Mouse (Mus musculus): ENCODE results near the gene Sema6d. TPM values are rescaled to one million over a fixed set of nuclear protein-coding genes. Genes with fewer than 3 reads are reported as not detected.

Gene Sema6d
- polyA plus RNA-seq, 1 experiment from 2014 or later: 22.1 TPM

GRCm38 (mm10) chr2:124660686-124661085 lies 570.9 kb downstream of the Sema6d start:
- Histone ChIP-seq H3K4me1 (replicated peaks) (no peaks in the 10 kb centered on the region), H3K27me3 (no peaks in the 10 kb centered on the region), H3K36me3 (peaks cover 41% of the 10 kb centered on the region), H3K9ac (replicated peaks) (no peak overlapping the region), H3K4me2 (replicated peaks) (no peak overlapping the region), H3K4me3 (replicated peaks) (no peak overlapping the region), H3K9me3 (no peaks in the 10 kb centered on the region), H3K27ac (no peak overlapping the region)
- WGBS: 86% methylated on average over 5 of the region's 5 CpGs
- no peak for ATAC-seq

- no peaks in the 10 kb centered on the region for H3K4me1 ChIP-seq (replicated peaks)
- peaks cover 41% of the 10 kb centered on the region for H3K36me3 ChIP-seq
Observed at GRCm38 (mm10) chr2:124661316-124661715, 571.5 kb downstream of the Sema6d start.

GRCm38 (mm10) chr2:124662257-124662656 lies 572.5 kb downstream of the Sema6d start:
- 66% methylated on average over 5 of the region's 5 CpGs for WGBS

More at GRCm38 (mm10) chr2:124661316-124661715, 571.5 kb downstream of the Sema6d start:
- Histone ChIP-seq H3K9ac (replicated peaks) (no peak overlapping the region), H3K27ac (no peak overlapping the region), H3K27me3 (no peaks in the 10 kb centered on the region), H3K4me3 (replicated peaks) (no peak overlapping the region), H3K4me2 (replicated peaks) (no peak overlapping the region), H3K9me3 (no peaks in the 10 kb centered on the region)
- 95% methylated on average over 9 of the region's 9 CpGs for WGBS
- no peak for ATAC-seq

GRCm38 (mm10) chr2:124664191-124664590 lies 574.4 kb downstream of the Sema6d start:
- H3K4me1 ChIP-seq (replicated peaks): no peaks in the 10 kb centered on the region
- peaks cover 23% of the 10 kb centered on the region for H3K36me3 ChIP-seq
- no peaks in the 10 kb centered on the region for H3K9me3 ChIP-seq
- no peaks in the 10 kb centered on the region for H3K27me3 ChIP-seq
- no peak for ATAC-seq
- no peak overlapping the region for H3K4me3 ChIP-seq (replicated peaks)
- H3K4me2 ChIP-seq (replicated peaks): no peak overlapping the region
- H3K27ac ChIP-seq: no peak overlapping the region
- no peak overlapping the region for H3K9ac ChIP-seq (replicated peaks)
- WGBS: 97% methylated on average over 16 of the region's 16 CpGs

More at GRCm38 (mm10) chr2:124662257-124662656, 572.5 kb downstream of the Sema6d start:
- Histone ChIP-seq H3K9ac (replicated peaks) (no peak overlapping the region), H3K4me1 (replicated peaks) (no peaks in the 10 kb centered on the region), H3K4me3 (replicated peaks) (no peak overlapping the region), H3K27ac (no peak overlapping the region), H3K4me2 (replicated peaks) (no peak overlapping the region), H3K36me3 (peaks cover 41% of the 10 kb centered on the region), H3K9me3 (no peaks in the 10 kb centered on the region), H3K27me3 (no peaks in the 10 kb centered on the region)
- no peak for ATAC-seq

- Histone ChIP-seq H3K36me3 (peaks cover 16% of the 10 kb centered on the region), H3K4me1 (replicated peaks) (no peaks in the 10 kb centered on the region), H3K27me3 (no peaks in the 10 kb centered on the region), H3K27ac (no peak overlapping the region), H3K4me2 (replicated peaks) (no peak overlapping the region), H3K9ac (replicated peaks) (no peak overlapping the region), H3K4me3 (replicated peaks) (no peak overlapping the region), H3K9me3 (no peaks in the 10 kb centered on the region)
- no peak for ATAC-seq
- 94% methylated on average over 1 of the region's 1 CpGs for WGBS
Observed at GRCm38 (mm10) chr2:124668431-124668830, 578.7 kb downstream of the Sema6d start.

GRCm38 (mm10) chr2:124673117-124673516 lies 583.3 kb downstream of the Sema6d start:
- Histone ChIP-seq H3K27ac (no peak overlapping the region), H3K9ac (replicated peaks) (no peak overlapping the region), H3K4me3 (replicated peaks) (no peak overlapping the region), H3K36me3 (no peaks in the 10 kb centered on the region), H3K4me1 (replicated peaks) (no peaks in the 10 kb centered on the region), H3K4me2 (replicated peaks) (no peak overlapping the region), H3K9me3 (no peaks in the 10 kb centered on the region), H3K27me3 (no peaks in the 10 kb centered on the region)
- no peak for ATAC-seq

GRCm38 (mm10) chr2:124684481-124684901 lies 594.7 kb downstream of the Sema6d start:
- no peak overlapping the region for H3K9ac ChIP-seq (replicated peaks)
- no peaks in the 10 kb centered on the region for H3K4me1 ChIP-seq (replicated peaks)
- H3K27ac ChIP-seq: no peak overlapping the region
- H3K9me3 ChIP-seq: no peaks in the 10 kb centered on the region
- H3K27me3 ChIP-seq: no peaks in the 10 kb centered on the region
- H3K4me2 ChIP-seq (replicated peaks): no peak overlapping the region
- 87% methylated on average over 5 of the region's 5 CpGs for WGBS
- no peak overlapping the region for H3K4me3 ChIP-seq (replicated peaks)
- no peak for ATAC-seq
- H3K36me3 ChIP-seq: no peaks in the 10 kb centered on the region

- no peaks in the 10 kb centered on the region for H3K36me3 ChIP-seq
- no peaks in the 10 kb centered on the region for H3K4me1 ChIP-seq (replicated peaks)
- H3K27me3 ChIP-seq: no peaks in the 10 kb centered on the region
- no peak overlapping the region for H3K4me3 ChIP-seq (replicated peaks)
- no peak overlapping the region for H3K27ac ChIP-seq
- no peak for ATAC-seq
- no peak overlapping the region for H3K9ac ChIP-seq (replicated peaks)
- 97% methylated on average over 1 of the region's 1 CpGs for WGBS
- no peak overlapping the region for H3K4me2 ChIP-seq (replicated peaks)
- H3K9me3 ChIP-seq: 0 out of 2 replicates have a peak, but pooled peaks cover 3% of the 10 kb centered on the region
Observed at GRCm38 (mm10) chr2:124690372-124690771, 600.6 kb downstream of the Sema6d start.

GRCm38 (mm10) chr2:124702621-124703020 lies 612.9 kb downstream of the Sema6d start:
- Histone ChIP-seq H3K4me1 (replicated peaks) (0 out of 2 replicates have a peak, but pooled peaks cover 3% of the 10 kb centered on the region), H3K27me3 (no peaks in the 10 kb centered on the region), H3K27ac (no peak overlapping the region), H3K36me3 (no peaks in the 10 kb centered on the region), H3K9me3 (no peaks in the 10 kb centered on the region), H3K9ac (replicated peaks) (no peak overlapping the region), H3K4me2 (replicated peaks) (no peak overlapping the region), H3K4me3 (replicated peaks) (no peak overlapping the region)
- 92% methylated on average over 10 of the region's 10 CpGs for WGBS
- no peak for ATAC-seq

- WGBS: 70% methylated on average over 4 of the region's 4 CpGs
- ATAC-seq: no peak
Observed at GRCm38 (mm10) chr2:124704922-124705321, 615.2 kb downstream of the Sema6d start.

GRCm38 (mm10) chr2:124705806-124706205 lies 616.0 kb downstream of the Sema6d start:
- 0 out of 2 replicates have a peak, but pooled peaks cover 3% of the 10 kb centered on the region for H3K4me1 ChIP-seq (replicated peaks)
- H3K4me2 ChIP-seq (replicated peaks): no peak overlapping the region
- H3K9me3 ChIP-seq: no peaks in the 10 kb centered on the region
- H3K9ac ChIP-seq (replicated peaks): no peak overlapping the region
- no peak overlapping the region for H3K27ac ChIP-seq
- H3K4me3 ChIP-seq (replicated peaks): no peak overlapping the region
- no peaks in the 10 kb centered on the region for H3K36me3 ChIP-seq
- 57% methylated on average over 4 of the region's 4 CpGs for WGBS
- H3K27me3 ChIP-seq: no peaks in the 10 kb centered on the region
- ATAC-seq: no peak

More at GRCm38 (mm10) chr2:124704922-124705321, 615.2 kb downstream of the Sema6d start:
- Histone ChIP-seq H3K36me3 (no peaks in the 10 kb centered on the region), H3K27me3 (no peaks in the 10 kb centered on the region), H3K27ac (no peak overlapping the region), H3K4me2 (replicated peaks) (no peak overlapping the region), H3K9me3 (no peaks in the 10 kb centered on the region), H3K4me3 (replicated peaks) (no peak overlapping the region), H3K9ac (replicated peaks) (no peak overlapping the region), H3K4me1 (replicated peaks) (0 out of 2 replicates have a peak, but pooled peaks cover 3% of the 10 kb centered on the region)

- no peak for ATAC-seq
- Histone ChIP-seq H3K4me1 (replicated peaks) (0 out of 2 replicates have a peak, but pooled peaks cover 3% of the 10 kb centered on the region), H3K36me3 (no peaks in the 10 kb centered on the region), H3K4me2 (replicated peaks) (no peak overlapping the region), H3K27ac (no peak overlapping the region), H3K27me3 (no peaks in the 10 kb centered on the region), H3K4me3 (replicated peaks) (no peak overlapping the region), H3K9ac (replicated peaks) (no peak overlapping the region), H3K9me3 (no peaks in the 10 kb centered on the region)
- 45% methylated on average over 7 of the region's 7 CpGs for WGBS
Observed at GRCm38 (mm10) chr2:124706896-124707295, 617.1 kb downstream of the Sema6d start.
